Mouse (Mus musculus) small intestine, adult 2 months (tissue): ENCODE data around the gene Ascl4.

Experiments
- CTCF ChIP-seq: fragments of 200-500 bp; IDR thresholded peaks from 2 replicates; pipeline ENCODE4 v1.5.1; 2012; ENCODE audit warnings: low read depth, mild to moderate bottlenecking, control low read depth, inconsistent platforms, low read length, moderate library complexity, mixed read lengths; ENCODE audit not compliant: insufficient replicate concordance, insufficient read length; ENCODE audit errors: extremely low read depth
- POLR2A ChIP-seq: fragments of 200-500 bp; IDR thresholded peaks from 2 replicates; pipeline ENCODE4 v1.6.1; 2012; ENCODE audit warnings: low read depth, mild to moderate bottlenecking, control low read depth, inconsistent platforms, low read length, moderate library complexity

- no peak for TF ChIP-seq POLR2A
- no peak for TF ChIP-seq CTCF
These were observed 47.5 kb upstream of the Ascl4 start for GRCm38 (mm10) chr10:85879886-85880486.
